Mouse (Mus musculus) stomach, postnatal 0 days (tissue): ENCODE results near the gene Gm21870. TPM values are rescaled to one million over a fixed set of nuclear protein-coding genes. Genes with fewer than 3 reads are reported as not detected.
"Not testable (repeated sequence)": the region's sequence is repeated elsewhere in the genome, so short reads cannot be mapped to it uniquely, and the experiment has no call there.

ENCODE experiments used
- ATAC-seq: fragments of 200-750 bp; cut with Nextera tagmentation; 2 replicates; pipeline ENCODE4 v1.8.0; 2017; ENCODE audit not compliant: low FRiP score, low TSS enrichment
- DNase-seq: peaks from one replicate; pipeline ENCODE4 v3.0.0-alpha.2; 2016; ENCODE audit warnings: low spot score
- H3K27ac ChIP-seq: fragments of 300-500 bp; sonication (generic); replicated peaks from 2 replicates; pipeline ENCODE4 v1.5.1; 2014; ENCODE audit warnings: mild to moderate bottlenecking, control low read depth
- H3K27me3 ChIP-seq: fragments of 300-500 bp; sonication (generic); 2 replicates; pipeline ENCODE4 v1.6.1; 2014; ENCODE audit warnings: low read length; ENCODE audit not compliant: control insufficient read depth, insufficient read depth
- H3K36me3 ChIP-seq: fragments of 300-500 bp; sonication (generic); 2 replicates; pipeline ENCODE4 v1.6.1; 2014; ENCODE audit warnings: low read length, mixed read lengths; ENCODE audit not compliant: control insufficient read depth, insufficient read depth
- H3K4me1 ChIP-seq: fragments of 300-500 bp; sonication (generic); replicated peaks from 2 replicates; pipeline ENCODE4 v1.6.1; 2014; ENCODE audit warnings: antibody characterized with exemption; ENCODE audit not compliant: control insufficient read depth, insufficient read depth
- H3K4me2 ChIP-seq: fragments of 300-500 bp; sonication (generic); replicated peaks from 2 replicates; pipeline ENCODE4 v1.6.1; 2014; ENCODE audit warnings: low read depth, mild to moderate bottlenecking, control low read depth, moderate library complexity
- H3K4me3 ChIP-seq: fragments of 300-500 bp; sonication (generic); 2 replicates; pipeline ENCODE4 v1.5.1; 2014; ENCODE audit warnings: low read depth, low read length, control low read depth
- H3K9ac ChIP-seq: fragments of 300-500 bp; sonication (generic); 2 replicates; pipeline ENCODE4 v1.6.1; 2014; ENCODE audit warnings: mild to moderate bottlenecking, low read length, control low read depth, mixed read lengths
- H3K9me3 ChIP-seq: fragments of 300-500 bp; sonication (generic); 2 replicates; pipeline ENCODE4 v1.6.1; 2016; ENCODE audit warnings: low read length; ENCODE audit not compliant: control insufficient read depth
- WGBS: fragments of 180-500 bp; shearing (Covaris S2); extraction: QIAGEN DNeasy Blood & Tissue Kit; methylation state at CpG from one replicate; pipeline ENCODE4 v1.1.7; 2014; 5-methylcytosine and 5-hydroxymethylcytosine counted together
- polyA plus RNA-seq: library from polyadenylated mRNA; unstranded; fragments of >200 nt; fragmentation: Nextera tagmentation; extraction: Ambion mirVana; gene quantifications from 2 replicates; pipeline ENCODE4 v1.2.1, GENCODE M21; 2015

Gm21870 gene
- not detected in 2 replicates for polyA plus RNA-seq

DNA sequence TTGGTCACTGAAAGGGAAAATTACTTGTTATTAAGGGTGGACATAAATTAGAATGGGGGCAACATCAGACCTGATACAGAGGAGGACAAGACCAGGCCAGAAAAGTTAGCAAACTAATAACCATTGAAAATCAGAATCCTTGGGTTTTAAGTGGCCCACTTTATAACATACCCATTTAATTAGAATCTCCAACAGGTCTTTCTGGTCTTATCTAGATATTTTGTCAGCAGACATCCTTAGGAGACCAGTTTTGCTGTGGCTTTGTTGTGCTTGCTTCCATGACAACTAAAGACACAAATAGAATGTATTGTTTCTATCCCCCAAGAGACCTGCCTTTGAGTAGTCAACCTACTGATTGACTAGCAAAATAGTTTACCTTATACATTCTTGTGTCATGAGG lies at the start of gene Gm21870:
Gene Gm21870 (minus strand): TSS at position 101 of the 400 bp plus-strand sequence.
- not testable (repeated sequence) for DNase-seq, H3K4me3 ChIP-seq, H3K4me2 ChIP-seq, H3K27ac ChIP-seq, H3K9ac ChIP-seq, H3K9me3 ChIP-seq, H3K27me3 ChIP-seq, H3K4me1 ChIP-seq, ATAC-seq, H3K36me3 ChIP-seq

GRCm38 (mm10) chrX:33956440-33956839 lies 30.2 kb downstream of the Gm21870 start, which contains the start of gene Btbd35f6:
TSS of gene Btbd35f6 (minus strand) at chrX:33956540.
- H3K9me3 ChIP-seq, H3K27me3 ChIP-seq, H3K4me1 ChIP-seq, H3K4me2 ChIP-seq, H3K4me3 ChIP-seq, DNase-seq, ATAC-seq, H3K36me3 ChIP-seq, H3K27ac ChIP-seq, H3K9ac ChIP-seq: not testable (repeated sequence)
- no CpG with 5 or more reads among the region's 4 CpGs for WGBS

Other genes with a start within 250 kb of the Gm21870 start
- gene Btbd35f6, start 30.3 kb downstream of the Gm21870 start, polyA plus RNA-seq: not detected in 2 replicates
- not detected in 2 replicates for gene Btbd35f9, start 174.7 kb upstream of the Gm21870 start, polyA plus RNA-seq